ENCODE assay signal across 20 mouse cellular contexts in genomic region chr4:142545187-142545586, GRCm38 (mm10).
"Had no signal": no experiment of that assay in that cellular context is flagged by ENCODE, and none has a peak within 500 bp of the region (broad histone marks: within the 10 kb centered on the region; RNA-seq: fewer than 3 reads in every experiment).

No protein-coding gene starts in this region.

- H3K27ac ChIP-seq: layer of hippocampus, adult 2 months; limb, embryonic 10.5 days; limb, embryonic 13.5 days; liver, embryonic 12.5 days; liver, embryonic 15.5 days; lung, embryonic 15.5 days; midbrain, embryonic 12.5 days; neural tube, embryonic 13.5 days; stomach, embryonic 15.5 days had no signal

- H3K4me3 ChIP-seq: layer of hippocampus, adult 2 months; limb, embryonic 10.5 days; limb, embryonic 13.5 days; liver, embryonic 12.5 days; liver, embryonic 15.5 days; lung, embryonic 15.5 days; megakaryocyte, embryonic 14.5 days; midbrain, embryonic 12.5 days; myocyte; neural tube, embryonic 13.5 days; stomach, embryonic 15.5 days had no signal

- H3K4me2 ChIP-seq: limb, embryonic 13.5 days; liver, embryonic 12.5 days; liver, embryonic 15.5 days; lung, embryonic 15.5 days; midbrain, embryonic 12.5 days; neural tube, embryonic 13.5 days; stomach, embryonic 15.5 days had no signal

- H3K9me3 ChIP-seq: limb, embryonic 10.5 days; limb, embryonic 13.5 days; liver, embryonic 15.5 days; lung, embryonic 15.5 days; midbrain, embryonic 12.5 days; neural tube, embryonic 13.5 days; stomach, embryonic 15.5 days had no signal

- DNase-seq: layer of hippocampus, adult 9-11 months; liver; lung, postnatal 36 days; retina, postnatal 1 day; right cerebral cortex, postnatal 25 days; spleen, adult 18-20 months; thymus, postnatal 25 days had no signal

- H3K9ac ChIP-seq: limb, embryonic 13.5 days; liver, embryonic 12.5 days; liver, embryonic 15.5 days; lung, embryonic 15.5 days; midbrain, embryonic 12.5 days; neural tube, embryonic 13.5 days; stomach, embryonic 15.5 days had no signal

- H3K4me1 ChIP-seq: liver, embryonic 12.5 days; liver, embryonic 15.5 days; lung, embryonic 15.5 days; megakaryocyte, embryonic 14.5 days; midbrain, embryonic 12.5 days; neural tube, embryonic 13.5 days; stomach, embryonic 15.5 days had no signal

- ATAC-seq: intestine, embryonic 16.5 days; liver, embryonic 12.5 days; midbrain, embryonic 16.5 days had no signal

- H3K27me3 ChIP-seq: limb, embryonic 13.5 days; liver, embryonic 12.5 days; liver, embryonic 15.5 days; lung, embryonic 15.5 days; megakaryocyte, embryonic 14.5 days; midbrain, embryonic 12.5 days; neural tube, embryonic 13.5 days; stomach, embryonic 15.5 days had no signal

- H3K36me3 ChIP-seq: limb, embryonic 10.5 days; limb, embryonic 13.5 days; liver, embryonic 12.5 days; liver, embryonic 15.5 days; lung, embryonic 15.5 days; midbrain, embryonic 12.5 days; neural tube, embryonic 13.5 days; stomach, embryonic 15.5 days had no signal
